Mouse (Mus musculus): ENCODE data around the gene Arhgap9.

DNA sequence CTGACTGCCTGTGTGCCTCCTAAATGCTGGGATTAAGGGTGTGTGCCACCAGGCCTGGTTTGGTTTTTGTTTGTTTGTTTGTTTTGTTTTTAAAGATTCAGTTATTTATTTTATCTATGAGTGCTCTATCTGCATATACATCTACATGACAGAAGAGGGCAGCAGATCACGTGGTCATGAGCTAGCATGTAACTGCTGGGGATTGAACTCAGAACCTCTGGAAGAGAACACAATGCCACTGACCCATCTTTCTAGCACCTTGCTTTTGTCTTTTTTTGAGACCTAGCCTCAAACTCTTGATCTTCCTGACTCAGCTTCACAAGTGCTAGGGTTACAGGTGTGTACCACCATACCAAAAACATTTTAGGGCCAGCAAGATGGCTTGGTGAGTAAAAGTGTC, 13.5 kb downstream of the Arhgap9 start:
- no peak for TF ChIP-seq POLR2A (IDR thresholded peaks at IDR 0.05; ENCODE audit: extremely low read depth, insufficient read depth, low read length)
- no peak for TF ChIP-seq CTCF (IDR thresholded peaks at IDR 0.05; ENCODE audit: low read depth, low read length)

All from liver, adult 2 months (tissue).